Mouse (Mus musculus): ENCODE measurements at regions not wholly inside any gene's neighbourhood (a gene's known extent, or its start where the extent isn't known, plus 50 kb on each side); places are given as distances from the start of the nearest gene placed in this dataset.

DNA sequence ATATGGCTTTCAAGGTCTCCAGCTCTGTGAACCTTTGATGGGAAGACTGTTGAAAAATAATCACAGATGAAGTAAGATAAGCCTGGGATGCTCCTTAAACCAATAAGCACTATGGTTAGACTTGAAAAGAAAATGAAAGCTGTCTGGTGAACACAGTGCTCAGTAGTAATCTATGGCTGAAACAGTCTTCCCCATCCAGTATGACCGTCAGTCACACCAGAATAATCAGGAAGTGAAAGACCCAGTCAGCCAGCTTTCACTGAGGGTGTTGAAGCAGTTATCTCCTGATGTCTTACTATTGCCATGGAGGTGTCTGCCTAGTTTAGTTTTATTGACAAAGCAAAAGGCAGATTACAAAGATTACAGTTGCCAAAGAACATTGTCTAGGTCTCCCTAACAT is 155.2 kb upstream of the Kbtbd8 start:
- Histone ChIP-seq H3K27me3 (ENCODE audit: insufficient read depth, low read length) (no peaks in the 10 kb centered on the region), H3K4me3 (ENCODE audit: low read depth, low read length) (no peak overlapping the region), H3K4me2 (ENCODE audit: low read depth) (no peak overlapping the region), H3K27ac (ENCODE audit: low read depth, low read length) (no peak overlapping the region), H3K36me3 (ENCODE audit: insufficient read depth) (no peaks in the 10 kb centered on the region), H3K9ac (no peak overlapping the region), H3K4me1 (ENCODE audit: insufficient read depth) (no peaks in the 10 kb centered on the region), H3K9me3 (ENCODE audit: low read length) (no peaks in the 10 kb centered on the region)
- ATAC-seq (no peak), DNase-seq (no peak)
- 96% methylated on average over 1 of the region's 1 CpGs for WGBS
- no peak for TF ChIP-seq CTCF (IDR thresholded peaks at IDR 0.05; ENCODE audit: low read depth)

- no peaks in the 10 kb centered on the region for H3K9me3 ChIP-seq (ENCODE audit: low read length)
- H3K27me3 ChIP-seq (ENCODE audit: insufficient read depth, low read length), result no peaks in the 10 kb centered on the region
- TF ChIP-seq CTCF (IDR thresholded peaks at IDR 0.05; ENCODE audit: low read depth), result no peak
- no peaks in the 10 kb centered on the region for H3K4me1 ChIP-seq (ENCODE audit: insufficient read depth)
- H3K27ac ChIP-seq (ENCODE audit: low read depth, low read length), result no peak overlapping the region
- H3K9ac ChIP-seq, result no peak overlapping the region
- H3K4me3 ChIP-seq (ENCODE audit: low read depth, low read length), result no peak overlapping the region
- ATAC-seq, result no peak; the same call in 1 of the 2 replicates
- H3K4me2 ChIP-seq (ENCODE audit: low read depth), result no peak overlapping the region
- DNase-seq, result no peak
- 31% methylated on average over 6 of the region's 6 CpGs for WGBS
- no peaks in the 10 kb centered on the region for H3K36me3 ChIP-seq (ENCODE audit: insufficient read depth)
Observed at GRCm38 (mm10) chr6:94957990-94958389, 159.1 kb upstream of the Kbtbd8 start.

DNA sequence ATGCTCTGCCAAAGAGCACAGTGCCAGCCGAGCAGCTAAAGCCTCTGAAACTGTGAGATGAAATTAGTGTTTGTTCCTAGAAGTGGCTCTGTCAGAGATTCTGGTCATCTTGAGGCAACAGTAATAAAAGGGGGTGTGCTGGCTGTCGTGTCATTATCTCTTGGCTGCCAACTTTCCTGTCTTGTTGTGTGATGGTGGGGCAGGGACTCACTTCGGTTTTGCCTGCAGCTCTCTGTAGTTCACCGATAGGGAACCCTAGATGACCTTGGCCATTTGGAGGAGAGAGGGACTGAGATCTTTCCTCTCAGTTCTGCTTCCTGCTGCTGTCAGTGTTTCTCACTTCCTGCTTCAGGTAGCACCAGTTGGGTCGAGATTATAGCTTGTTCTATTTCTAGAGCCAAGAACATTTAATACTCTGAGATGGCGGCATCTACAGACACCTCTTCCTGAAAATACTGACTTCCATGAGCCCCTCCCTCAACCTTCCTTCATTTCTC is 159.8 kb upstream of the Kbtbd8 start:
- no peaks in the 10 kb centered on the region for H3K36me3 ChIP-seq (ENCODE audit: insufficient read depth)
- TF ChIP-seq CTCF (IDR thresholded peaks at IDR 0.05; ENCODE audit: low read depth), result no peak
- ATAC-seq, result no peak
- no peaks in the 10 kb centered on the region for H3K9me3 ChIP-seq (ENCODE audit: low read length)
- no peak for DNase-seq
- H3K4me3 ChIP-seq (ENCODE audit: low read depth, low read length), result no peak overlapping the region
- no peak overlapping the region for H3K27ac ChIP-seq (ENCODE audit: low read depth, low read length)
- no peak overlapping the region for H3K9ac ChIP-seq
- no peaks in the 10 kb centered on the region for H3K4me1 ChIP-seq (ENCODE audit: insufficient read depth)
- no peaks in the 10 kb centered on the region for H3K27me3 ChIP-seq (ENCODE audit: insufficient read depth, low read length)
- WGBS, result 90% methylated on average over 6 of the region's 6 CpGs
- H3K4me2 ChIP-seq (ENCODE audit: low read depth), result no peak overlapping the region

- DNase-seq, result no peak
- H3K27ac ChIP-seq (ENCODE audit: low read depth, low read length), result no peak overlapping the region
- TF ChIP-seq CTCF (IDR thresholded peaks at IDR 0.05; ENCODE audit: low read depth), result no peak
- no peaks in the 10 kb centered on the region for H3K36me3 ChIP-seq (ENCODE audit: insufficient read depth)
- H3K4me3 ChIP-seq (ENCODE audit: low read depth, low read length), result no peak overlapping the region
- no peak overlapping the region for H3K4me2 ChIP-seq (ENCODE audit: low read depth)
- no peaks in the 10 kb centered on the region for H3K4me1 ChIP-seq (ENCODE audit: insufficient read depth)
- no peak overlapping the region for H3K9ac ChIP-seq
- 88% methylated on average over 2 of the region's 2 CpGs for WGBS
- no peak for ATAC-seq
- H3K9me3 ChIP-seq (ENCODE audit: low read length), result no peaks in the 10 kb centered on the region
- H3K27me3 ChIP-seq (ENCODE audit: insufficient read depth, low read length), result no peaks in the 10 kb centered on the region
Observed at GRCm38 (mm10) chr6:94954580-94954979, 162.5 kb upstream of the Kbtbd8 start.

DNA sequence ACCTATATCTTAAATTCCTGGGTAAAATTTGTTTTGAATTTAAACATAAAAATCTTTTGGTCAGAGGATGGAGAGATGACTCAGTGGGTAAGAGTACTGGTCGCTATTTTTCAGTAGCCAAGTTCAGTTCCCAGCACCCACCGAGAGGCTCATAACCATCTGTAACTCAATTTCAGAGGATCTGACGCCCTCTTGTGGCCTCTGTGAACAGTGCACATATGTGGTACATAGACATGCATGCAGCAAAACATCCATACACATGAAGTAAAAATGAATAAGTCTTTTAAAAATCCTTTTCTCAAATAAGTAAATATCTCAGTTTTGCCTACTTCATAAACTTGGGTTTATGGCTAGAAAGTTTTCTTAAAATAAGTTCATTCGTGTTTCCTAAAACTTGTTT is 163.4 kb upstream of the Kbtbd8 start:
- no peak overlapping the region for H3K4me2 ChIP-seq (ENCODE audit: low read depth)
- H3K4me1 ChIP-seq (ENCODE audit: insufficient read depth), result no peaks in the 10 kb centered on the region
- no peak for TF ChIP-seq CTCF (IDR thresholded peaks at IDR 0.05; ENCODE audit: low read depth)
- H3K4me3 ChIP-seq (ENCODE audit: low read depth, low read length), result no peak overlapping the region
- 84% methylated on average over 4 of the region's 4 CpGs for WGBS
- DNase-seq (no peak), ATAC-seq (no peak)
- no peak overlapping the region for H3K9ac ChIP-seq
- H3K27ac ChIP-seq (ENCODE audit: low read depth, low read length), result no peak overlapping the region
- H3K9me3 ChIP-seq (ENCODE audit: low read length), result no peaks in the 10 kb centered on the region
- no peaks in the 10 kb centered on the region for H3K27me3 ChIP-seq (ENCODE audit: insufficient read depth, low read length)
- no peaks in the 10 kb centered on the region for H3K36me3 ChIP-seq (ENCODE audit: insufficient read depth)

DNA sequence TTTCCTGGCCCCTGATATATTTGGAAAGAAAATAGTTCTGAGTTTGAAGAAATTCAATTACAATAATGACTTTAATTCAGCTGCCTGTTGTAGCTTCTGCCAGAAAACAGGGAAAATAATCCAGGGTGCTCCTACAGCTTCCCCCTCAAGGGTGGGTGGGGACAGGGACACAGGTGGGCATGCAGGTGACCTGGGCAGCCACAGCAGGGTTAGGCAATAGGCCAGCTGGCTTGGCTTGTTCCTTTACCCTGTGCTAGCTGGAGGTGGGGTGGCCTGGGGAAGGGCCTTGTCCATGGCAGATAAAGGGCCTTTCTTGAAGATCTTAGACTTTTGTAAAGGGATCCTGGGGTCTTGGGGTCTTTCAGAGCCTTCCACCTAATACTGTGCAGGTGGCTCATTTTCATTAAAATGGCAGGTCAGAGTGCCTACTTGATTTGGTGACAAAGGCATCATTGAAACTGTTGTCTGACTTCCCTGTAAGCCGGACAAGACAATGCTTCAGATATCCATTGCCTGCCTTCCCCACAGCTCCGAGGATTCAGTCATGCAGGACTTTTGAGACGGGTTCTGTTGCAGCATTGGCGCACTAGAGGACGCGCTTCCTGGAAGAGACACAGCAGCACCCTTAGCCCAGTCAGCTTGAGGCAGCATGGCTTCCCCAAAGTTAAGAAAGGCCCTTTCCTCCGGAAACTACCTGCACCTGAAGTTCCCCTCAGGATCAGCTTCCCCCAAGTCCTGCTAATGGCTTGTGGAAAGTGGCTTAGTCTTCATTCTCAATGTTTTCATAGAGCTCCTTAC is 164.9 kb upstream of the Kbtbd8 start:
- Histone ChIP-seq H3K9me3 (ENCODE audit: low read length) (no peaks in the 10 kb centered on the region), H3K36me3 (ENCODE audit: insufficient read depth) (no peaks in the 10 kb centered on the region), H3K27ac (ENCODE audit: low read depth, low read length) (no peak overlapping the region), H3K4me2 (ENCODE audit: low read depth) (no peak overlapping the region), H3K27me3 (ENCODE audit: insufficient read depth, low read length) (no peaks in the 10 kb centered on the region), H3K4me1 (ENCODE audit: insufficient read depth) (no peaks in the 10 kb centered on the region), H3K4me3 (ENCODE audit: low read depth, low read length) (no peak overlapping the region), H3K9ac (no peak overlapping the region)
- no peak for ATAC-seq
- no peak for DNase-seq
- 48% methylated on average over 7 of the region's 7 CpGs for WGBS
- no peak for TF ChIP-seq CTCF (IDR thresholded peaks at IDR 0.05; ENCODE audit: low read depth)

DNA sequence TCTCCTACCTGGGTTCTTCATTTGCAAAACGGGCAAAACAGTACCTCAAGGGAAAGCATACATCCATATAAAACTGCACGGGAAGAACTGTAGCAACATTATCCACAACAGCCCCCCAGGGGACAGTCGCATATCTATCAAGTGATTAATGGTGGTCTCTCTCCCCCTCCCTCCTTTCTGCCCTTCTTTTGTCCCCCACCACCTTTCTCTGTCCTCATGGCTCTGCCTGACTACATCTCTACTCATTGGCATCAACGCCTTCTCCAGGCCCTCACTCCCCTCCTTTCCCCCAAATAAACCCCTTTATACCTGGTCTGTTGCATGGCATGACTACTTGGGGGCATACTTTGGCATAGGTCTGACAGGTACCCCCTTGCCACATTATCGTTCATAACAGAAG is 166.1 kb upstream of the Kbtbd8 start:
- no peak overlapping the region for H3K4me2 ChIP-seq (ENCODE audit: low read depth)
- 86% methylated on average over 5 of the region's 5 CpGs for WGBS
- TF ChIP-seq CTCF (IDR thresholded peaks at IDR 0.05; ENCODE audit: low read depth), result no peak

More for the DNA sequence above, 166.1 kb upstream of the Kbtbd8 start:
- DNase-seq (no peak), ATAC-seq (no peak)
- H3K9me3 ChIP-seq (ENCODE audit: low read length), result no peaks in the 10 kb centered on the region
- H3K27ac ChIP-seq (ENCODE audit: low read depth, low read length), result no peak overlapping the region
- no peaks in the 10 kb centered on the region for H3K36me3 ChIP-seq (ENCODE audit: insufficient read depth)
- no peaks in the 10 kb centered on the region for H3K27me3 ChIP-seq (ENCODE audit: insufficient read depth, low read length)
- no peak overlapping the region for H3K9ac ChIP-seq
- no peak overlapping the region for H3K4me3 ChIP-seq (ENCODE audit: low read depth, low read length)
- no peaks in the 10 kb centered on the region for H3K4me1 ChIP-seq (ENCODE audit: insufficient read depth)
